Mouse (Mus musculus) heart, embryonic 13.5 days (tissue): ENCODE measurements at regions not wholly inside any gene's neighbourhood (a gene's known extent, or its start where the extent isn't known, plus 50 kb on each side); places are given as distances from the start of the nearest gene placed in this dataset.
A peak's percentile ranks its signal among the peaks of the same experiment; 100 is the strongest.

Source experiments
- ATAC-seq: fragments of 200-750 bp; cut with Nextera tagmentation; 2 replicates; pipeline ENCODE4 v1.8.0; 2017; ENCODE audit warnings: moderate TSS enrichment; ENCODE audit not compliant: insufficient number of reproducible peaks, low FRiP score, low TSS enrichment; ENCODE audit errors: extremely low read depth
- H3K27ac ChIP-seq: fragments of 300-500 bp; sonication (generic); replicated peaks from 2 replicates; pipeline ENCODE4 v1.5.1; 2015; ENCODE audit warnings: moderate library complexity, mild to moderate bottlenecking, inconsistent platforms
- H3K27me3 ChIP-seq: fragments of 300-500 bp; sonication (generic); replicated peaks from 2 replicates; pipeline ENCODE4 v1.6.1; 2015; ENCODE audit warnings: mild to moderate bottlenecking, inconsistent platforms
- H3K36me3 ChIP-seq: fragments of 300-500 bp; sonication (generic); 2 replicates; pipeline ENCODE4 v1.6.1; 2015; ENCODE audit warnings: mild to moderate bottlenecking, inconsistent platforms
- H3K4me1 ChIP-seq: fragments of 300-500 bp; sonication (generic); 2 replicates; pipeline ENCODE4 v1.6.1; 2015; ENCODE audit warnings: inconsistent platforms
- H3K4me2 ChIP-seq: fragments of 300-500 bp; sonication (generic); 2 replicates; pipeline ENCODE4 v1.6.1; 2015; ENCODE audit warnings: inconsistent platforms, mild to moderate bottlenecking, moderate library complexity
- H3K4me3 ChIP-seq: fragments of 300-500 bp; sonication (generic); 2 replicates; pipeline ENCODE4 v1.5.1; 2015; ENCODE audit warnings: moderate library complexity, mild to moderate bottlenecking, inconsistent platforms
- H3K9ac ChIP-seq: fragments of 300-500 bp; sonication (generic); 2 replicates; pipeline ENCODE4 v1.6.1; 2015; ENCODE audit warnings: inconsistent platforms, mild to moderate bottlenecking, moderate library complexity
- H3K9me3 ChIP-seq: fragments of 300-500 bp; sonication (generic); 2 replicates; pipeline ENCODE4 v1.6.1; 2016; ENCODE audit warnings: inconsistent platforms
- WGBS: fragments of 180-500 bp; shearing (Covaris S2); methylation state at CpG from one replicate; pipeline ENCODE4 v1.1.7; 2015; ENCODE audit warnings: mixed read lengths; 5-methylcytosine and 5-hydroxymethylcytosine counted together

GRCm38 (mm10) chr9:86232174-86232573 lies 232.6 kb downstream of the Ube2cbp start:
- H3K4me1 ChIP-seq = peaks cover 14% of the 10 kb centered on the region; the same call in 1 of the 2 replicates
- no peaks in the 10 kb centered on the region for H3K9me3 ChIP-seq
- no peak overlapping the region for H3K4me2 ChIP-seq
- 65% methylated on average over 1 of the region's 1 CpGs for WGBS
- no peak overlapping the region for H3K9ac ChIP-seq
- H3K4me3 ChIP-seq = no peak overlapping the region
- H3K27me3 ChIP-seq = no peaks in the 10 kb centered on the region
- H3K27ac ChIP-seq = no peak overlapping the region
- no peaks in the 10 kb centered on the region for H3K36me3 ChIP-seq
- ATAC-seq = no peak

GRCm38 (mm10) chr9:86233775-86234174 lies 231.0 kb downstream of the Ube2cbp start:
- Histone ChIP-seq H3K4me3 (no peak overlapping the region), H3K36me3 (no peaks in the 10 kb centered on the region), H3K4me1 (peaks cover 14% of the 10 kb centered on the region; the same call in 1 of the 2 replicates), H3K27me3 (no peaks in the 10 kb centered on the region), H3K9ac (no peak overlapping the region), H3K27ac (no peak overlapping the region), H3K9me3 (no peaks in the 10 kb centered on the region), H3K4me2 (no peak overlapping the region)
- ATAC-seq = no peak; the same call in 1 of the 2 replicates
- 36% methylated on average over 7 of the region's 7 CpGs for WGBS

GRCm38 (mm10) chr9:86238691-86239090 lies 226.1 kb downstream of the Ube2cbp start:
- Histone ChIP-seq H3K9me3 (no peaks in the 10 kb centered on the region), H3K4me3 (no peak overlapping the region), H3K4me1 (peaks cover 22% of the 10 kb centered on the region), H3K4me2 (no peak overlapping the region), H3K27ac (no peak overlapping the region), H3K36me3 (no peaks in the 10 kb centered on the region), H3K27me3 (no peaks in the 10 kb centered on the region), H3K9ac (no peak overlapping the region)
- ATAC-seq = no peak
- 74% methylated on average over 4 of the region's 4 CpGs for WGBS

- no peak for ATAC-seq
- Histone ChIP-seq H3K4me1 (peaks cover 16% of the 10 kb centered on the region), H3K4me2 (peak overlapping the region; percentile 16; the same call in 1 of the 2 replicates), H3K27ac (0 out of 2 replicates have a peak overlapping the region, but pooled peaks have one; percentile 24), H3K36me3 (no peaks in the 10 kb centered on the region), H3K9me3 (no peaks in the 10 kb centered on the region), H3K4me3 (no peak overlapping the region), H3K9ac (no peak overlapping the region), H3K27me3 (no peaks in the 10 kb centered on the region)
- 15% methylated on average over 2 of the region's 2 CpGs for WGBS
Measured at GRCm38 (mm10) chr9:86240287-86240686, 224.5 kb downstream of the Ube2cbp start.

- H3K9ac ChIP-seq = no peak overlapping the region
- H3K36me3 ChIP-seq = no peaks in the 10 kb centered on the region
- H3K4me3 ChIP-seq = no peak overlapping the region
- no peak overlapping the region for H3K4me2 ChIP-seq
- H3K27me3 ChIP-seq = no peaks in the 10 kb centered on the region
- no peaks in the 10 kb centered on the region for H3K9me3 ChIP-seq
- 35% methylated on average over 7 of the region's 7 CpGs for WGBS
- H3K27ac ChIP-seq = no peak overlapping the region
- peaks cover 11% of the 10 kb centered on the region for H3K4me1 ChIP-seq
- no peak for ATAC-seq
Measured at GRCm38 (mm10) chr9:86240896-86241295, 223.9 kb downstream of the Ube2cbp start.

GRCm38 (mm10) chr9:86250197-86250596 lies 214.6 kb downstream of the Ube2cbp start:
- no peak overlapping the region for H3K9ac ChIP-seq
- no peak for ATAC-seq
- no peaks in the 10 kb centered on the region for H3K4me1 ChIP-seq
- no peaks in the 10 kb centered on the region for H3K27me3 ChIP-seq
- H3K4me2 ChIP-seq = no peak overlapping the region
- no peaks in the 10 kb centered on the region for H3K9me3 ChIP-seq
- no peaks in the 10 kb centered on the region for H3K36me3 ChIP-seq
- WGBS = 79% methylated on average over 3 of the region's 3 CpGs
- H3K27ac ChIP-seq = no peak overlapping the region
- no peak overlapping the region for H3K4me3 ChIP-seq

- H3K36me3 ChIP-seq = no peaks in the 10 kb centered on the region
- no peak overlapping the region for H3K4me3 ChIP-seq
- 74% methylated on average over 1 of the region's 1 CpGs for WGBS
- no peak for ATAC-seq
- no peak overlapping the region for H3K27ac ChIP-seq
- H3K9me3 ChIP-seq = no peaks in the 10 kb centered on the region
- no peaks in the 10 kb centered on the region for H3K4me1 ChIP-seq
- H3K9ac ChIP-seq = no peak overlapping the region
- H3K4me2 ChIP-seq = no peak overlapping the region
- H3K27me3 ChIP-seq = no peaks in the 10 kb centered on the region
Measured at GRCm38 (mm10) chr9:86251331-86251730, 213.4 kb downstream of the Ube2cbp start.
